Mouse (Mus musculus) lung, postnatal 10 days (tissue): Measurements from ENCODE around the gene P3h4.
"Not testable (repeated sequence)": the region's sequence is repeated elsewhere in the genome, so short reads cannot be mapped to it uniquely, and the experiment has no call there.

Source experiments
- DNase-seq: peaks from one replicate; pipeline ENCODE4 v3.0.0; 2021

P3h4 gene

GRCm38 (mm10) chr11:100391081-100391883 lies 23.4 kb downstream of the P3h4 start:
- DNase-seq, result peak; percentile 94

GRCm38 (mm10) chr11:100389931-100390445 lies 24.6 kb downstream of the P3h4 start:
- peak; percentile 91 for DNase-seq

DNA sequence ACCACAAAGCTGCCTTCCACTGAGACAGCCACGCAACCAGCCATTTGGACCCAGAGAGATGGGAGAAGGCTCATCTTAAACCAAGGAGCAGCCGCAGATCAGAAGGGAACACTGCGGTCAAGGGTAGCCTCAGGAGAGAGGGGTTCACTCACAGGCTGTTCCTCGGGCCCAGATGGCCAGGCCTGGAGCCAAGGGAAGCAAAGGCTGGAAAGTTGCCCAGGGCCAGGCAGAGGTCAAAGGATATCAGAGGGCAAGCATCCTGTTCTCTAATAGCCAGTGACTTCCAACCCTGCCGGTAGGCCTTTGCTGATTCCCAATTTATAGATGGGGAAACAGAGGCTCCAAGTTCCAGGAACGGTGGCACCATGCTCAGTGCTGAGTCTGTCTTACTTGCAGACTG lies 26.0 kb downstream of the P3h4 start:
- DNase-seq, result peak; percentile 85

- peak; percentile 88 for DNase-seq
These were observed 26.9 kb downstream of the P3h4 start for GRCm38 (mm10) chr11:100387589-100388375.

GRCm38 (mm10) chr11:100387111-100387510 lies 27.5 kb downstream of the P3h4 start:
- DNase-seq, result no peak

DNA sequence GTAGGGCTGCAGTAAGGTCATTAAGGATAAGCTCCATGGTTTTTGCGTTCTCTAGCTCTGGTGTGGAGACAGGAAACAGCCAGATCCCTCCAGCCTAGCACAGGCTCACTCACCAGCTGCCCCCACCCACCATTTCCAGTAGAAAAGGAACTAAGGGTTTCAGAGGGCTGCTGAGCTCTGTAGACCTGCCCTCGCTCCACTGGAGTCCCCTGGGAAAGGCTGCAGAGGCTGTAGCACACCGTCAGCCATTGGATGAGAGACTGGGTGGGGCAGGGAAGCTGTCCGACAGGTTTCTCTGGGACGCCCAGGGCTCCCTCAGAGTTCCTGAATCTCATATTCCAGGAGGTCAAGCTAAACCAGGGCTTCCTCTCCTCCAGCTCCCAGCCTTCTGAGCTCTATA lies 28.1 kb downstream of the P3h4 start:
- peak; percentile 72 for DNase-seq

DNA sequence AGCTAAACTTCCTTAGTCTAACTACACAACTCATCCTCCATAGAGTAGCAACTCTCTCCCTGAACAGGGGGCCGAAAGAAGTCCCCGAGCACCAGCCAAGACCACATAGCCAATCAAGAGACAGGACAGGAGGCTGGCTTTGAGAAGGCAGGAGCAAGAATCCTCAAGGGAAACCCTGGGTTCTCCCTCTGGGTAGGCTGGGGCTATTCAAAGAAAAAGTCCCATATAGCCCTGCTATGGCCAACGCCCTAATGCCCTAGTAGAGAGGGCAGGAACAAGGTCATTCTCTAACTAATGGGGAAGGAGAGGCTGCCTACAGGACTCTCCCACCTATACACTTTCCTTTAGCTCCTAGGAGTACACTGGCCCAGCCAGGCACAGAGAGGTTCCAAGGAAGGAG lies 29.6 kb downstream of the P3h4 start:
- no peak for DNase-seq

DNA sequence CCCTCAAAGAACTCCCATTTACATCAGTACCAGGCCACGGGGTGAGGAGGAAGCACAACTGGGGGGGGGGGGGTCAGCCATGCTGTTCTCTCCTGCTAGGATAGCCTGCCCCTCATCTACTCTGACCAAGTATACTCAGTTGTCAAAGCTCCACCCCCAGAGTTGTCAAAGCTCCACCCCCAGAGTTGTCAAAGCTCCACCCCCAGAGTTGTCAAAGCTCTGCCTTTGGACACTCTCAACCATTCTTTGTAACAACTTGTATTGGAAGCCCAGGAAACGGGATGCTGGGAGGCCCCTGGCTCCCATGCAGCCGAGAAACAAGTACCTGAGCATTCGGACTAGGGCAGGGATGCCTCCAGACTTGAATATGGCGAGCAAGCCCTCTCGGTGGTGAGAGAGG lies 32.0 kb downstream of the P3h4 start:
- DNase-seq, result peak; percentile 45

DNA sequence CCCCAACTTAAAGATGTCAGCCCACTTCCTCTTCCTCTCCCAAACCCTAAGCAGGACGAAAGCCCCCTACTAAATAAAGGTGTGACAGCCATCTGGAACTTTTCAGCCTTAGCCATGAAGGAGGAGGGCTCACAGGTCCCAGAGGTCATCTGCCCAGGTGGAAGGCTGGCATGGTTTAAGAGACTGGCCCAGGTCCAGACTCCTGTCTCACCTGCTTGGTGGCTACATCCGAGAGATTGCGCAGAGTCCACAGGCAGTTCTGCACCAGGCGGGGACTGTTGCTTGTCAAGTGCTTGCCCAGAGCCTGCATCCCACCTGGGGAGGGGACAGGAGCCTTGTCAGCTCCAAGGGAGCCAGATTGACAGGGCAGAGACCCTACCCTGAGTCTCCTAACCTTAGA lies 35.3 kb downstream of the P3h4 start:
- no peak for DNase-seq

DNA sequence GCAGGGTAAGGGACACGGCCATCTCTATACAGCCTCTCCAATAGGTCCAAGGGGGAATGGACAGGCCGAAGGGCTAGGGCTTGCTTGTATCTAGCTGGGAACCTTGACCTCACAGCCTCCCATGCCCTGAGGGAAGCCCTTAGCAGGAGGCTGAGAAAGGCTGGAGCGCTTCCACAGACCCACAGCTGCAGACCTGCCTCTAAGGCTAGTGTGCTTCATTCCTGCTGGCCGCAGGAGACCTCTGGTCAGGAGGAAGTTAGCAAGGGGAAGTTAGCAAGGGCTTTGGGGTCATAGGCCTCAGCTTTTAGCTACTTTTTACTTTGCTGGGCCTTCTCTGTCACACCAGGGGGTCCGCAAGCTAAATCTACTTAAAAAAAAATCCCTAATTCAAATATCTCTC lies 36.2 kb downstream of the P3h4 start:
- DNase-seq, result no peak

DNA sequence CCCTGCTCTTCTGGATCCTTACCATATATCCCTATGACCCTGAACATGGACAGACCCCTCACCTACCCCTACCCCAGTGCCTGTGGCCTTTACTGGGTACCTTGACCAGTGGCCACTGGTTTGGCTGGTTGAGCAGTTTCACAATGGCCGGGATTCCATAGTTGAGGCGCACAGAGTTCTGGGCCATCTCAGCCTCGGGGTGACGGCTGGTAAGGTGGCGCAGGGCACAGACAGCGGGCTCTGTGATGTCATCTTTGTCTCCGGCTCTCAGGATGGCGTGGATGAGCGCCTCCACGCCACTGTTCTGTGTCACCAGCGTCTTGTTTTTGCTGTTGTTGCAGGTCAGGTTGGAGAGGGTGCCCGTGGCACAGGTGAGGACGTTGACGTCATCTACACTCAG lies 36.6 kb downstream of the P3h4 start:
- no peak for DNase-seq

DNA sequence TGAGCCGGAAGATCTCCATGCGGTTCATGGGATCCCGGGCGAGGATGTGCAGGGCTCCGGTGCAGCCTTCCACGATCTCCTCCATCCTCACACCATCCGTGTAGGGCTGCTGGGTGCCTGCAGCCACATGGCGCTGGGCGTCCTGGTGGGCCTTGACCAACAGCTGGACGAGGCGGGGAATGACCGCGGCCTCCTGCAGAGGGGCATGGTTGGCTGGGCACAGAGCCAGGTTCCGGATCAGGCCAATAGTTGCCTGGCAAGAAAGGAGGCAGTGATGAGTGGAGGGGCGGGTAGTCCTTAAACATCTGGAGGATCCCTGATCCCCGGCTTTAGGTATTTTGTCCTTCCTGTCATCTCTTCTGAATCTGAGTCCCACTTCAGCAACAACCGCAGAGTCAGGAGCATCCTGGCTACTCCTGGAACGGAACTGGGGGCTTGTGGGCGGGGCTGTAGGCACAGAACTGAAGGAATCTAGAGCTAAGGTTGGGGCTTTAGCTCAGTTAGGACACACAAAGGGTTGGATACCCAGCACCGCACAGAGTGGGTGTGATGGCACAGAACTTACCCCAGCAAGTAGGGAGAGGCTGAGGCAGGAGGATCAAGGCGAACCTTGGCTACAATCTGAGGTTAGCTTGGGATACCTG lies 37.8 kb downstream of the P3h4 start:
- peak; percentile 35 for DNase-seq

DNA sequence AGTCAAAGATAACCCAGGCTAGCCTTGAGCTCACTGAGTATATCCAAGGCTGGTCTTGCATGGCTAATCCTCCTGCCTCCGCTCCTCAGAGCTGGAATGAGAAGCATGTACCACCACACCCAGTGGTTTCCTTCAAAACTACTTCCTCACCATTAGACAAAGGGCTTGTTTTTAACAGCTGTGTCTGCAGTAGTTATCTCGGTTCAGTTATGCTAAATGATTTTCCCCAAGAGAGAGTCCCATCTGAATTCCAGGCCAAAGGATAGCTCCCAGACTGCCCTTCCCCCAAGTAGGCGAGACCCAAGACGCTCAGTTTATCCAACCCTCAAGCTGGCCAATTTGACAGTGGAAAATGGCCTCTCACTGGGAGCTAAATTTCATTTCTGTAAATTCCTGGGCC lies 38.6 kb downstream of the P3h4 start:
- no peak for DNase-seq

- no peak for DNase-seq
These were observed 39.5 kb downstream of the P3h4 start for GRCm38 (mm10) chr11:100375127-100375526.

- no peak for DNase-seq
These were observed 42.6 kb downstream of the P3h4 start for GRCm38 (mm10) chr11:100371981-100372558.

DNA sequence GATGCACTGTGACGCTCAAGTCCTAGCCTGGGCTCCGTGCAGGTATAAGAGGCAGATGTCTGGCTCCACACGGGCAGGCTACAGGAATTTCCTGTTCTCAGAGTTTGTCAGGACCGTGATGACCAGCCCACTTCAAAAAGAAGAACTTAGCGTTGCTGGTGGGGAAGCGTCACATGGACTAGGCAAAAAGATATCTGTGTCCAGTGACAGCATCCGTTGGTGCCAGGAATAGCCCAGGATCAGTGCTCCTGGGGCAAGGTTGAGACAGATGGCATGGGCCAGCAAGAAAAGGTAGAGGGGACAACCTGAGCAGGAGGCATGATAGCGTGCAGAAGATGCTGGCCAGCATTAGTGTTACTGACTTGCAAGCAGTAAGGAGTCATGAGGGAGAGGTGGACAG lies 44.8 kb downstream of the P3h4 start:
- no peak for DNase-seq

DNA sequence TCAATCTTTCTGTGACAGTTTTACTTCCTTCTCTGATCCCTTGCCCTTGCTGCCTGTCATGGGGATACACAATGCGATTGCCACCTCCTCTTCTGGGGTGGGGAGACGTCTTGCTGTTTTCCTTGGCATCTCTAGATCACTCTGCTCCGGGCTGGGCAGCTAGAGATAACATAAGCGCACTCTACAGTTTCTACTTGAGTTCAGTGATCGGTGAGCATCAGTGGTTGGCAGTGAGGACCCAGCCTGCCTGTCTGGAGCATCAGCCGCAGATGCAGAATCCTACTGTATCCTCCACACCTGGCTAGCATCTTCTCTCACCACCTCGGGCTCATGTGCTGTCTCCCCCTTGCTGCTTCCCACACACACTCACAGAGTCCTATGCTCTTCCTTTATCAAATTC lies 45.5 kb downstream of the P3h4 start:
- DNase-seq, result no peak

GRCm38 (mm10) chr11:100362979-100363562 lies 51.6 kb downstream of the P3h4 start:
- DNase-seq, result peak; percentile 88

DNA sequence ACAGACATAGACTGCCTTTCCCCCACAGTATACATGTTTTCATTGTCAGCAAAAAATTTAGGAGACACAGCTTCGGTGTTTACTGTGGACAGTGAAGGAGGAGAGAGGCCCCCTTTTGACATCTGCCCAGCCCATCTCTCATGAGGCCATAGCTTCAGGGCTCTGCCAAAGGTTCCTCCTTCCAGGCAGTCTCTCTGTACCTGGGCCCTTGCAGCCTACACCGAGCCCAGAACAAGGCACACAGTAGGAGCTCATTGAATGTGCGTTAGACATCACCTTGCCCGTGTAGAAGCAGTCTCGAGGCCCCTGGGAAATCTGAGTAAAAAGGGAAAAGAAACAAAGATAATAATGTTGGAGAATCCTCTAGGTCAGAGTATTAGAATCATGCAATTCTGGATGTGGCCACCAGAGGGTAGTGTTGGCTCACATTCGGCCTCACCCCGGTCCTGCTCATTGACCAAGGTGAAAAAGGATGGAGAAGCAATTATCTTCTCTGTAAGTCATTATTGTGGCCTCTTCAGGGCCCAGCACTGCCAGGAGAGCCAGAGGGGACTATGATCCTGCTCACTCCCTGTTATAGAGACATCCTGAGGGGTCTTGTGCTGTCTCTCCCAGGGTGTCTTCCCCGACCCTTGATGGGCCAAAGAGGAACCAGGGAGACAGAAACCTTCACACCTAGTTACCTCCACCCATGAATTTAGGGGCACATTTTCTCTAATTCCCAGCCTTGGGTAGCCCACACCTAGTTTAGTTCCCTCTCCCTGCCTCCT lies 52.2 kb downstream of the P3h4 start:
- DNase-seq, result peak; percentile 84

DNA sequence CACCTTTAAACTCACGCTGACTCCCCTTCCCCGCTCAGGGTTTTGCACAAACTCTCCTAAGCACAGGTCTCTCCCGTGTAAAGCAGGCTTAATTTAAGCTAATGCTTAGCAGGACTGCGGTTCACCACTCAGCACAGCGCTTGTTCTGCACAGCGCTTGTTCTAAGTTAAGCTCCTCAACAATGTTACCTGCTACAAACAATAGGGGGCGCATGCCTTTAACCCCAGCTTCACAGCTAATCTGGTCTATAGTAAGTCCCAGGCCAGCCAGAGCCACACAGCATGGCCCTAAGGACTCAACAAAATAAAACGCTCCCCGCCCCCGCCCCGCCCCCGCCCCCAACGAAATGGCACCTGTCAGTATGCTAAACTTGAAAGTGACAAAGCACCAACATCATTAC lies 53.6 kb downstream of the P3h4 start:
- not testable (repeated sequence) for DNase-seq

DNA sequence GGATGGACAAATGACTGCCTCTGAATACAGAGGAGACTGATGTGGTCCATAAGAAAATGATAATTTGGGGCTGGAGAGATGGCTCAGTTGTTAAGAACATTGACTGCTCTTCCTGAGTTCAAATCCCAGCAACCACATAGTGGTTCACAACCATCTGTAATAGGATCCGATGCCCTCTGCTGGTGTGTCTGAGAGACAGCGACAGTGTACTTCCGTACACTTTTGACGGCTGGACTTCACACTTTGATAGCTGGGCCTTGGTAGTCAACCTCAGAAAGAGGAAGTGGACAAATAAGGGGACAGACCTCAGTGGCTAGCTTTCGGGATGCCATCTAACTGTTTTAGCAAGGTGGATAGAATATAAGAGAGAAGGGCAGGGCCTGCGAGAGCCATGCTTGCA lies 54.5 kb downstream of the P3h4 start:
- no peak for DNase-seq
